ENCODE assay signal across 28 mouse cellular contexts in the genomic region with DNA sequence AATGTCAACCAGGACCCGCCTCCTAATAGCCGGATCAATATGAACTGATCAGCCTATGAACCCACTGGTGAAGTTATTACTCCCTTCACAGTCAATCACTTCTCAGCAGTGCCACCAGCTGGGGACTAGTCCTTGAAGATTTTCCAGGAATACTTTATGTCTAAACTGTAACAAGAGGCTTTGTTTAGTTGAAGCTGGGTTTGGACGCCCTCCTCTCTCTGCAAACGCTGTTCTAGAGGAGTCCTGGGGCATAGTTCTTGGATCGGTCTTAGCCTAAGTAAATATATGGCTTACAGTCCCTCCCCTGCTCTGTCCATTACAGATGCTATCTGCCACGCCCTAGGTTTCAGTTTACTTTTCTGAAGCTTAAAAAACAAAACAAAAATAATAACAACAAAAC.
DNase-seq lines count a peak whose midpoint lies in the region; ATAC-seq and TF ChIP-seq lines count a peak whose summit lies in the region.
"Had no signal": no experiment of that assay in that cellular context is flagged by ENCODE, and none has a peak within 500 bp of the region (broad histone marks: within the 10 kb centered on the region; RNA-seq: fewer than 3 reads in every experiment).

No protein-coding gene starts in this region.

- no peaks in the 10 kb centered on the region for H3K4me1 ChIP-seq in forebrain, postnatal 0 days (ENCODE audit: insufficient read depth)
- peaks cover 20% of the 10 kb centered on the region for H3K4me1 ChIP-seq in forebrain, embryonic 12.5 days
- no peaks in the 10 kb centered on the region; the same call in 1 of the 2 replicates for H3K4me1 ChIP-seq in lung, embryonic 14.5 days (ENCODE audit: insufficient read depth)
- H3K4me1 ChIP-seq: megakaryocyte, embryonic 14.5 days had no signal

- no peak overlapping the region for H3K4me2 ChIP-seq in forebrain, postnatal 0 days (ENCODE audit: low read depth)
- H3K4me2 ChIP-seq in forebrain, embryonic 12.5 days, result no peak overlapping the region
- no peak overlapping the region for H3K4me2 ChIP-seq in lung, embryonic 14.5 days
- H3K4me2 ChIP-seq: forebrain, embryonic 13.5 days; heart, embryonic 15.5 days; hindbrain, embryonic 15.5 days; limb, embryonic 12.5 days; liver, embryonic 11.5 days had no signal

- no peak overlapping the region for H3K4me3 ChIP-seq in forebrain, postnatal 0 days (ENCODE audit: low read depth, low read length)
- H3K4me3 ChIP-seq in forebrain, embryonic 12.5 days (replicated peaks), result no peak overlapping the region
- no peak overlapping the region for H3K4me3 ChIP-seq in lung, embryonic 14.5 days (ENCODE audit: low read depth, low read length)
- H3K4me3 ChIP-seq: erythroblast, embryonic 14.5 days; forebrain, embryonic 13.5 days; gastrocnemius, adult 2 months; heart, embryonic 15.5 days; hindbrain, embryonic 15.5 days; limb, embryonic 12.5 days; megakaryocyte, embryonic 14.5 days had no signal

- no peak for DNase-seq in forebrain, postnatal 0 days
- peak; percentile 66 for DNase-seq in lung, embryonic 14.5 days
- no peak for DNase-seq in lung, adult 18-20 months
- peak; percentile 5 for DNase-seq in brain, adult 2 months (ENCODE audit: low read depth, low spot score)
- DNase-seq in lung, postnatal 14 days, result peak; percentile 10
- DNase-seq in ovary, adult 18-20 months (ENCODE audit: low spot score), result no peak
- no peak for DNase-seq in gastrocnemius, adult 8-10 months (ENCODE audit: low spot score in 2 of 2)
- DNase-seq: adrenal gland, postnatal 36 days; cerebellum, adult 11 months; cerebellum, adult 9-11 months; gastrocnemius, adult 2 months; heart, postnatal 4 days; layer of hippocampus, postnatal 36 days; liver, postnatal 0 days; retina, postnatal 1 day; right cerebral cortex, postnatal 25 days; spleen, adult 18-20 months; thymus, postnatal 25 days had no signal

- no peak overlapping the region for H3K9ac ChIP-seq in forebrain, postnatal 0 days
- no peak overlapping the region for H3K9ac ChIP-seq in forebrain, embryonic 12.5 days
- H3K9ac ChIP-seq in lung, embryonic 14.5 days, result no peak overlapping the region
- H3K9ac ChIP-seq: forebrain, embryonic 13.5 days; heart, embryonic 15.5 days; hindbrain, embryonic 15.5 days; limb, embryonic 12.5 days; liver, postnatal 0 days had no signal

- 62% methylated on average over 6 of the region's 6 CpGs for WGBS in forebrain, postnatal 0 days
- 84% methylated on average over 6 of the region's 6 CpGs for WGBS in forebrain, embryonic 12.5 days
- 32% methylated on average over 6 of the region's 6 CpGs for WGBS in lung, embryonic 14.5 days

- H3K27ac ChIP-seq in forebrain, postnatal 0 days (ENCODE audit: low read depth, low read length), result no peak overlapping the region
- no peak overlapping the region for H3K27ac ChIP-seq in forebrain, embryonic 12.5 days
- no peak overlapping the region for H3K27ac ChIP-seq in lung, embryonic 14.5 days (ENCODE audit: low read depth)
- H3K27ac ChIP-seq: forebrain, embryonic 13.5 days; gastrocnemius, adult 2 months; heart, embryonic 15.5 days; hindbrain, embryonic 15.5 days; limb, embryonic 12.5 days had no signal

- peak; percentile 16 for TF ChIP-seq CTCF in forebrain, postnatal 0 days (IDR thresholded peaks at IDR 0.05; ENCODE audit: low read depth)
- TF ChIP-seq CTCF in lung, embryonic 14.5 days (IDR thresholded peaks at IDR 0.05; ENCODE audit: low read depth), result no peak

- no peaks in the 10 kb centered on the region for H3K36me3 ChIP-seq in forebrain, postnatal 0 days (ENCODE audit: insufficient read depth)
- 0 out of 2 replicates have a peak, but pooled peaks cover 4% of the 10 kb centered on the region for H3K36me3 ChIP-seq in forebrain, embryonic 12.5 days (replicated peaks)
- no peaks in the 10 kb centered on the region for H3K36me3 ChIP-seq in lung, embryonic 14.5 days (ENCODE audit: insufficient read depth)
- H3K36me3 ChIP-seq: heart, embryonic 15.5 days; hindbrain, embryonic 15.5 days; limb, embryonic 12.5 days had no signal

- ATAC-seq in forebrain, postnatal 0 days, result no peak
- no peak for ATAC-seq in forebrain, embryonic 12.5 days (ENCODE audit: low FRiP score)
- ATAC-seq in lung, embryonic 14.5 days (ENCODE audit: insufficient read depth), result peak; percentile 66; the same call in 1 of the 2 replicates
- ATAC-seq: CD4-positive, CD25-positive, alpha-beta regulatory T cell, adult 4 months; forebrain, embryonic 13.5 days; intestine, embryonic 16.5 days; liver, postnatal 0 days had no signal

- no peaks in the 10 kb centered on the region for H3K27me3 ChIP-seq in forebrain, postnatal 0 days (ENCODE audit: insufficient read depth, low read length)
- H3K27me3 ChIP-seq in forebrain, embryonic 12.5 days, result no peaks in the 10 kb centered on the region
- H3K27me3 ChIP-seq in lung, embryonic 14.5 days (ENCODE audit: insufficient read depth, low read length), result no peaks in the 10 kb centered on the region
- H3K27me3 ChIP-seq: forebrain, embryonic 13.5 days; heart, embryonic 15.5 days; hindbrain, embryonic 15.5 days; limb, embryonic 12.5 days; megakaryocyte, embryonic 14.5 days had no signal

- H3K9me3 ChIP-seq in forebrain, postnatal 0 days (ENCODE audit: low read length), result no peaks in the 10 kb centered on the region
- H3K9me3 ChIP-seq in forebrain, embryonic 12.5 days, result no peaks in the 10 kb centered on the region
- H3K9me3 ChIP-seq in lung, embryonic 14.5 days (ENCODE audit: low read depth, low read length), result no peaks in the 10 kb centered on the region
- H3K9me3 ChIP-seq: forebrain, embryonic 13.5 days; heart, embryonic 15.5 days; hindbrain, embryonic 15.5 days had no signal

Comparison
In these comparisons a context has a peak if more than half of its experiments do, and no peak if none do; other contexts are left out.
1. DNase-seq: peak in lung, embryonic 14.5 days (single experiment), brain, adult 2 months (single experiment) and lung, postnatal 14 days (single experiment); none in forebrain, postnatal 0 days (single experiment), lung, adult 18-20 months (0 of 2), ovary, adult 18-20 months (single experiment) and gastrocnemius, adult 8-10 months (0 of 2).